Mouse (Mus musculus): Measurements from ENCODE around the gene Plce1. TPM values are rescaled to one million over a fixed set of nuclear protein-coding genes. Genes with fewer than 3 reads are reported as not detected.

Gene Plce1
- polyA plus RNA-seq, 1 experiment, result not detected

- peak overlapping the region; percentile 14; the same call in 1 of the 2 replicates for H3K27ac ChIP-seq (ENCODE audit: insufficient read depth, low read depth, low read length)
- no peak for TF ChIP-seq CTCF (IDR thresholded peaks at IDR 0.05; ENCODE audit: insufficient read depth, low read depth, low read length)
- no peak for TF ChIP-seq POLR2A (IDR thresholded peaks at IDR 0.05; ENCODE audit: insufficient read depth, low read depth, low read length)
- H3K4me3 ChIP-seq (ENCODE audit: insufficient read depth, low read depth, low read length), result peak overlapping the region; percentile 85
- 11% methylated on average over 16 of the region's 16 CpGs for WGBS
- H3K4me1 ChIP-seq (ENCODE audit: control insufficient read depth, insufficient read depth, low read length), result no peaks in the 10 kb centered on the region
These were observed 338.5 kb downstream of the Plce1 start for GRCm38 (mm10) chr19:38819427-38819802.

- 85% methylated on average over 4 of the region's 4 CpGs for WGBS
- no peak overlapping the region for H3K27ac ChIP-seq (ENCODE audit: insufficient read depth, low read depth, low read length)
- H3K4me1 ChIP-seq (ENCODE audit: control insufficient read depth, insufficient read depth, low read length), result no peaks in the 10 kb centered on the region
- H3K4me3 ChIP-seq (ENCODE audit: insufficient read depth, low read depth, low read length), result no peak overlapping the region
- TF ChIP-seq POLR2A (IDR thresholded peaks at IDR 0.05; ENCODE audit: insufficient read depth, low read depth, low read length) (no peak), CTCF (IDR thresholded peaks at IDR 0.05; ENCODE audit: insufficient read depth, low read depth, low read length) (no peak)
These were observed 339.4 kb downstream of the Plce1 start for GRCm38 (mm10) chr19:38820186-38820804.

GRCm38 (mm10) chr19:38833224-38833623, 352.3 kb downstream of the Plce1 start:
- Histone ChIP-seq H3K4me3 (ENCODE audit: insufficient read depth, low read depth, low read length) (no peak overlapping the region), H3K27ac (ENCODE audit: insufficient read depth, low read depth, low read length) (no peak overlapping the region), H3K4me1 (ENCODE audit: control insufficient read depth, insufficient read depth, low read length) (peaks cover 3% of the 10 kb centered on the region; the same call in 1 of the 2 replicates)
- 73% methylated on average over 1 of the region's 1 CpGs for WGBS
- TF ChIP-seq POLR2A (IDR thresholded peaks at IDR 0.05; ENCODE audit: insufficient read depth, low read depth, low read length), result no peak
- TF ChIP-seq CTCF (IDR thresholded peaks at IDR 0.05; ENCODE audit: insufficient read depth, low read depth, low read length), result no peak

Other genes with a start within 250 kb of the Plce1 start
- not detected in 2 replicates for gene Lgi1, start 216.6 kb upstream of the Plce1 start, polyA plus RNA-seq (2012; ENCODE audit: insufficient read depth, insufficient read length, low replicate concordance, missing spikeins)
- not detected in 2 replicates for gene Slc35g1, start 85.1 kb upstream of the Plce1 start, polyA plus RNA-seq (2012; ENCODE audit: insufficient read depth, insufficient read length, low replicate concordance, missing spikeins)

All from olfactory bulb, adult 2 months (tissue).